Mouse (Mus musculus): ENCODE measurements around the gene Amigo2. TPM values are rescaled to one million over a fixed set of nuclear protein-coding genes. Genes with fewer than 3 reads are reported as not detected.
"Not testable (repeated sequence)": the region's sequence is repeated elsewhere in the genome, so short reads cannot be mapped to it uniquely, and the experiment has no call there.

The Amigo2 gene
- polyA plus RNA-seq, 1 experiment = not detected

DNA sequence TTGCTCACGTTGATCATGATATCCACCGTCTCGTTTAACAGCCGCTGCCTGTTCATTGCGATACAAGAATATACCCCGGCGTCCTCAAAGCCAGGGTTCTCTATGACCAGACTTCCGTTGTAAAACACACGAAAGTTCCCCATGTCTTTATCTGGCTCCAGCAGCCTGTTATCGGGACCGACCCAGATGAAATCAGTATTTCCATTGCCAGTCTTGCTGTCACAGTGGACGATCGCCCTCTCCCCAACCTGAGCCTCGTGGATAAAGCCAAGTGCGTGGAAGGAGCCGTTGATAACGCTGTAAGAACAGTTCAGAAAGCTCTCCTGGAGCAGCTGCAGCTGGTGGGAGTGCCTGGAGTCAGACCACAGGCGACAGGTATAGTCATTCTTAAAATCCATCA, 1.7 kb downstream of the Amigo2 start:
- peak overlapping the region; percentile 43 for H3K4me3 ChIP-seq (ENCODE audit: insufficient read depth, low read depth, low read length)
- 75% methylated on average over 18 of the region's 18 CpGs for WGBS

DNA sequence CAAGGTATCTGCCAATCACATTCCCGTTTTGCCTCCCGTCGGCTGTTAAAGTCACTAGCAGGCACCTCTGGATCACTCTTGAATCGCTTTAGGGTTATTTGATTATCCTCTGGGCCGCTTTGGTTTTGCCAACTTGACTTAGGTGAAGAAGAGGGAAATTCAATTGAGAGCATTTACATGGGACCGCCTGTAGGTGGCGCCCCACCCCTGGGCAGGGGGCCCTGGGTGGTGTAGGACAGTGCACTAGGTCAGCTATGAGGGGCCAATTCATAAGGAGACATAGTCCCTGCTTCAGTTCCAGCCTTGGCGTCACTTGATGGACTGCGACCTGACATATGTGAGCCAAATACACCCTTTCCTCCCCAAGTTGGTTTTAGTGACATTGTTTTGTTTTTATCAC, 10.1 kb downstream of the Amigo2 start:
- peaks cover 10% of the 10 kb centered on the region for H3K4me1 ChIP-seq (ENCODE audit: control insufficient read depth, insufficient read depth, low read length)
- H3K4me3 ChIP-seq (ENCODE audit: insufficient read depth, low read depth, low read length) = no peak overlapping the region
- TF ChIP-seq POLR2A (IDR thresholded peaks at IDR 0.05; ENCODE audit: insufficient read depth, low read depth, low read length) = no peak
- TF ChIP-seq CTCF (IDR thresholded peaks at IDR 0.05; ENCODE audit: insufficient read depth, low read depth, low read length) = peak; percentile 82
- H3K27ac ChIP-seq (ENCODE audit: insufficient read depth, low read depth, low read length) = no peak overlapping the region
- 61% methylated on average over 9 of the region's 9 CpGs for WGBS

More for the DNA sequence above, 1.7 kb downstream of the Amigo2 start:
- peaks cover 2% of the 10 kb centered on the region; the same call in 1 of the 2 replicates for H3K4me1 ChIP-seq (ENCODE audit: control insufficient read depth, insufficient read depth, low read length)
- peak overlapping the region; percentile 16 for H3K27ac ChIP-seq (ENCODE audit: insufficient read depth, low read depth, low read length)
- TF ChIP-seq POLR2A (IDR thresholded peaks at IDR 0.05; ENCODE audit: insufficient read depth, low read depth, low read length) = no peak
- TF ChIP-seq CTCF (IDR thresholded peaks at IDR 0.05; ENCODE audit: insufficient read depth, low read depth, low read length) = no peak

DNA sequence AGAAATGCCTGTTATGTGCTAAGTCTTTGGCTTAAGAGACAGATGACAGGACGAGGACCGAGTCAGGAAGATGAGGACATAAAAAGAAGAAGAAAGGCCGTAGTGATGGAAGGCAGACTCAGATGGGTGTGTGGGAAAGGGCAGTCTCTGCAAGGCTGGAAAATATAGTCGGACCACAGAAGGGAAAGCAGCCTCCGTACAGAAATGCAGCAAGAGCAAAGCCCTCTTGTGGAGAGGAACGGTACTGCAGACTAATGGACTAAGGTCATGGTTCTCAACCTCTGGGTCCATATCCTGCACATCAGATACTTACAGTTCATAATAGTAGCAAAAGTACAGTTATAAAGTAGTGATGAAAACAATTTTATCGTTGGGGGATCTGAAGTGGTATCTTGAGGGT, 11.9 kb downstream of the Amigo2 start:
- peaks cover 10% of the 10 kb centered on the region for H3K4me1 ChIP-seq (ENCODE audit: control insufficient read depth, insufficient read depth, low read length)
- H3K4me3 ChIP-seq (ENCODE audit: insufficient read depth, low read depth, low read length) = no peak overlapping the region
- WGBS = 34% methylated on average over 7 of the region's 7 CpGs
- no peak overlapping the region for H3K27ac ChIP-seq (ENCODE audit: insufficient read depth, low read depth, low read length)
- TF ChIP-seq POLR2A (IDR thresholded peaks at IDR 0.05; ENCODE audit: insufficient read depth, low read depth, low read length) (no peak), CTCF (IDR thresholded peaks at IDR 0.05; ENCODE audit: insufficient read depth, low read depth, low read length) (0 out of 2 replicates have a peak, but pooled peaks have one; percentile 19)

DNA sequence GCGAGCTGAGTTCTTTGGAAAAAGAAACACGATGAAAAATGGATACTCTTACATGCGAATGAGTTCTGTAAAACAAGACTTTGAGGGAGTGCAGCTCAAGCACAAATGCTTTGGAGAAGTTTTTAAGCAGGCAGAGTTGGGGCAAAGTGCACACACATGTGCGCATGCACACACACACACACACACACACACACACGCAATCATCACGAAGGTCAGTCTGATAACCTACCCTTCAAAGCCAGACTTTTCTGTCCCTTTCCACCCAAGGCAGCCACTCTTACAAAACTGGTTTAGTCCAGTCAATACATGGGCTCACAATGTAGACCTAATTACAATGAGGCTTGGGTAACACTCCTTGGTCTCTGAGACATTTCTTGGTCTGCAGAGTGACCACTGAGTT, 13.0 kb downstream of the Amigo2 start:
- Histone ChIP-seq H3K27ac (ENCODE audit: insufficient read depth, low read depth, low read length) (no peak overlapping the region), H3K4me1 (ENCODE audit: control insufficient read depth, insufficient read depth, low read length) (peaks cover 10% of the 10 kb centered on the region), H3K4me3 (ENCODE audit: insufficient read depth, low read depth, low read length) (no peak overlapping the region)
- 92% methylated on average over 6 of the region's 6 CpGs for WGBS
- TF ChIP-seq CTCF (IDR thresholded peaks at IDR 0.05; ENCODE audit: insufficient read depth, low read depth, low read length) = no peak
- no peak for TF ChIP-seq POLR2A (IDR thresholded peaks at IDR 0.05; ENCODE audit: insufficient read depth, low read depth, low read length)

DNA sequence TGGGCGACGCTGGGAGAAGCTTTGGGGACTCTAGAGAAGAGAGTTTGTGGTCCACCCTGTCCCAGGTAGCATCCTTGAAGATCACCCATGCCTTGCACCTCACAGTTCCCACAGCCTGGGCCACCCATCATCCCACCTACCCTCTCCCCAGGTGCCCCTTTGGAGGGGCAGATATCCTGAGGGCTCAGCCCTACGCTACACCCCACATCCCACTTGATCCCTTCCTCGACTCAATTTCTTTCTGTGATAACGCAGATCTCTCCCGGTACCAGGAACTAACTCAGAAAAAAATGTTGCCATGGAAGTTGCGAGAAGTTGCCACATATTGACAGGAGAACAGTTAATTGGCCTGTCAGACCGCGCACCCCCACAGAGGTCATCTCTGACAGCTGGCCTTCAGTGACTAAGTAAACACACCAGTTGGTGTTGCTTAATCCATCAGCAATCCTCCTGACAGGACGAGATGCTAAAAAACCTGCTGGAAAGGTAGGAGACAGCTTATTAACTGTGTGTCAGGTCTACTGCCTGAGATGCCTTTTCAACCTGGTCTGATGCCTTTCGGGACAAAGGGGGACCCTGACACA, 17.5 kb downstream of the Amigo2 start:
- Histone ChIP-seq H3K4me3 (ENCODE audit: insufficient read depth, low read depth, low read length) (no peak overlapping the region), H3K4me1 (ENCODE audit: control insufficient read depth, insufficient read depth, low read length) (no peaks in the 10 kb centered on the region), H3K27ac (ENCODE audit: insufficient read depth, low read depth, low read length) (no peak overlapping the region)
- 92% methylated on average over 11 of the region's 11 CpGs for WGBS
- TF ChIP-seq CTCF (IDR thresholded peaks at IDR 0.05; ENCODE audit: insufficient read depth, low read depth, low read length) (no peak), POLR2A (IDR thresholded peaks at IDR 0.05; ENCODE audit: insufficient read depth, low read depth, low read length) (no peak)

DNA sequence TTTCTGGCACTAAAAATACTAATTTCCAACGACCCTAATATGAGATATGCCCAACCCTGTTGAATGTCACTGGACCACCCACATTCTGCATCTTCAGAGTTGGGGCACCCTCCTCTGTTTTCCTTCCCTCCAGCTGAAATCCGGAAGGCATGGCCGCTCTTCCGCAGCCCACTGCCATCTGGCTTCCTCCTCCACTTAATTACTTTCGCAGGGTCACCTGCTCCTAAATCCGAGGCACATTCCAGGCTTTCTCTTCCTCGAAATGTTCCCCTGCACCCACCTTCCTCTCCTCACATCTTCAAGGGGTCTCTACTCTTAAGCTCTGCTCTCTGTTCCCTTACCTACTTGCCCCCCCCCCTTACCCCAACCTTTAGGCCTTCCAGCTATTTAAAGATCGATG, 23.1 kb downstream of the Amigo2 start:
- no peak overlapping the region for H3K27ac ChIP-seq (ENCODE audit: insufficient read depth, low read depth, low read length)
- H3K4me3 ChIP-seq (ENCODE audit: insufficient read depth, low read depth, low read length) = no peak overlapping the region
- WGBS = 85% methylated on average over 8 of the region's 8 CpGs
- H3K4me1 ChIP-seq (ENCODE audit: control insufficient read depth, insufficient read depth, low read length) = no peaks in the 10 kb centered on the region
- TF ChIP-seq POLR2A (IDR thresholded peaks at IDR 0.05; ENCODE audit: insufficient read depth, low read depth, low read length) = no peak

DNA sequence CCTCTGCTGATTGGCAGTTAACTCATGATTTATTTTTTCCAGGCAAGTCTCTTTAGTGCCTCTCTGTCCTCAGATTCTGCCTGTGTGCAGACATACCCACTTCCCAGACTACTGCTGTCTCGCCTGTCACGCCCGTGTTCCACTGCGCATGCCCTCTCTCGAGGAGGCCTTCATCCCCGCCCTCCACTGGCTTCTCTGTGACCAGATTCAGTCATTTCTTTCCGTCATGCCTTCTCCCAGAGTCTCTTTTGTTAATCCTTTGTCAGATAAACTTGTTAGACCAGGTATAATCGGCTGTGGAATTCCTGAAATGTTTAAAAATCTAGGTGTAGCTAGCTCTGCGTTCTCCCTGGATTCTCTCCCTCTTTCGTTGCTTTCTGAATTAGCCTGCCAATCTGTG, 23.7 kb downstream of the Amigo2 start:
- H3K4me3 ChIP-seq (ENCODE audit: insufficient read depth, low read depth, low read length) = no peak overlapping the region
- no peak overlapping the region for H3K27ac ChIP-seq (ENCODE audit: insufficient read depth, low read depth, low read length)
- 94% methylated on average over 10 of the region's 10 CpGs for WGBS
- no peak for TF ChIP-seq POLR2A (IDR thresholded peaks at IDR 0.05; ENCODE audit: insufficient read depth, low read depth, low read length)
- no peak for TF ChIP-seq CTCF (IDR thresholded peaks at IDR 0.05; ENCODE audit: insufficient read depth, low read depth, low read length)
- no peaks in the 10 kb centered on the region for H3K4me1 ChIP-seq (ENCODE audit: control insufficient read depth, insufficient read depth, low read length)

DNA sequence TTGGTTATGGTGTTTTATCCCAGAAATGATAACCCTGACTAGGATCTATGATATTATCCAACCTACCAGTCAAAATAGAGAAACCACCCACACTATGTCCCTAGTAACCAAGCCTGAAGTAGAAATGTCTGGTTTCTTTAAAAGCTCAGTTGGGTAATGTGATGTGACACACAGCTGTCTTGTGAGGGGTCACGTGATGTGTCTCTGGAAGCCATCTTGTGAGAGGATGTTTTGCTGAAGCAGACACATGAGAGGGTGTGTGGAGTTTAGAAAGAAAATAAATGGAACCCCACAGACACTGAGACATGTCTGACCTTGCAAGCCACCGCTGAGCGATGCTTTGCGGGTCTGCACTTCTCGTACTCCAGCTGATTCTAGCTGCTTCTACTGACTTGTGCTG, 30.2 kb downstream of the Amigo2 start:
- WGBS = 95% methylated on average over 5 of the region's 5 CpGs
- no peak for TF ChIP-seq POLR2A (IDR thresholded peaks at IDR 0.05; ENCODE audit: insufficient read depth, low read depth, low read length)
- no peak for TF ChIP-seq CTCF (IDR thresholded peaks at IDR 0.05; ENCODE audit: insufficient read depth, low read depth, low read length)
- Histone ChIP-seq H3K4me1 (ENCODE audit: control insufficient read depth, insufficient read depth, low read length) (no peaks in the 10 kb centered on the region), H3K27ac (ENCODE audit: insufficient read depth, low read depth, low read length) (no peak overlapping the region), H3K4me3 (ENCODE audit: insufficient read depth, low read depth, low read length) (no peak overlapping the region)

DNA sequence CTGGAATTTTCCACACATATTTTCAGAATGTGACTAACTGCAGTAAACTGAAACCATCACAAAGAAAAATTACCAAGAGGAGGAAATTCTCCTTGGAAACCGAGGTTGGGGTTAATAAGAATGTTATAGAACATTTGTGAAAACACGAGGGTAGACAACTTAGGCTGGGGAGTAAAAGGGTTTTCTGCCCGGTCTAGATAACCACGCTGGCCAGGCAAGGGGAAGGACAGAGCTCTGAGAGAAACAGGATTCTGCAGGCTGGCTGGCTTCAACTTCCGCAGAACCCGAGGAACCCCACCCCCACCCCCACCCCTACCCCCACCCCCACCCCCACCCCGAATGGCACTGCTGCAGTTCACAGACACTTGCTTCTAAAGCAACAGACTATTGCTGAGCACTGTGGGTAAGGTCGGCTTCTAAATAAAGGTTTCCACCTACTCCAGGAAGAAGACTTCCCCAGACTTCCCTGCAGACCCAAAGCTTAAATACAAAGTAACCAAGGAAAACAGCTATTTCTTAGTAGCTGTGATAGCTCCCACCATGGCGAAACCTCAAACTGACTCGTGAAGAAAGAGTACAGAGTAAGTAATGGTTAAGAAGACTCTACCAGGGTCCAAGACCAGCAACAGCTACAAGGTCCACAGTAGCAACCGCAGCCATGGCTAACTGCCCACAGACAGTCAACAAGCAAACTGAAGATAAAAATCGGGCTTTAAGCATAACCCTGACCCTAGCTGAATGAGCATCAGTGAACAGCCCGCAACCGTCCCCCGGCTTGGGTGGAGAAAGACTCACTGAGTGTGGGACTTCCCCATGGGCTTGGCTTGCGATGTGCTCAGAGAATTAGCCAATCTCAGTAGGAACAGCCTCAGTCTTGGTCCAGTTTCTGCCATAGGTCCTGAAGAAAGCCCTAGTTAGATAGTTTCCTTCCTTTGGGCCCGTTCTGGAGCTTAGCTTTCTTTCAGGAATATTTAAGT, 34.3 kb downstream of the Amigo2 start:
- TF ChIP-seq POLR2A (IDR thresholded peaks at IDR 0.05; ENCODE audit: insufficient read depth, low read depth, low read length) (no peak), CTCF (IDR thresholded peaks at IDR 0.05; ENCODE audit: insufficient read depth, low read depth, low read length) (no peak)
- no peak overlapping the region for H3K27ac ChIP-seq (ENCODE audit: insufficient read depth, low read depth, low read length)
- no peak overlapping the region for H3K4me3 ChIP-seq (ENCODE audit: insufficient read depth, low read depth, low read length)
- WGBS = 82% methylated on average over 17 of the region's 17 CpGs
- no peaks in the 10 kb centered on the region for H3K4me1 ChIP-seq (ENCODE audit: control insufficient read depth, insufficient read depth, low read length)

DNA sequence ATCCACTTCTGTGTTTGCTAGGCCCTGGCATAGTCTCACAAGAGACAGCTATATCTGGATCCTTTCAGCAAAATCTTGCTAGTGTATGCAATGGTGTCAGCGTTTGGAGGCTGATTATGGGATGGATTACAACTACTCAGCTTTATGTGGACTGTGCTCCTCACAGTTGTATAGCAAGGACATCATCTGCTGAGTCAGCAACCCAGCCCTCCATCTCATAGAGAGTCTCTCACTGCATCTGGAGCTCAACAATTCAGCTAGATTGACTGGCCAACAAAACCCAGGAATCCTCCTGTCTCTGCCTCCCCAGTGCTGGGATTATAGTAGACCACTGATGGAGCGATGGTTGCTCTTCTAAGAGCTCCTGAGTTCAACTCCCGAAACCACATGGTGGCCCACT, 37.3 kb downstream of the Amigo2 start:
- WGBS = 89% methylated on average over 3 of the region's 3 CpGs
- H3K27ac ChIP-seq (ENCODE audit: insufficient read depth, low read depth, low read length); H3K4me1 ChIP-seq (ENCODE audit: control insufficient read depth, insufficient read depth, low read length); H3K4me3 ChIP-seq (ENCODE audit: insufficient read depth, low read depth, low read length): not testable (repeated sequence)
